Mouse (Mus musculus): ENCODE measurements at regions not wholly inside any gene's neighbourhood (a gene's known extent, or its start where the extent isn't known, plus 50 kb on each side); places are given as distances from the start of the nearest gene placed in this dataset.

DNA sequence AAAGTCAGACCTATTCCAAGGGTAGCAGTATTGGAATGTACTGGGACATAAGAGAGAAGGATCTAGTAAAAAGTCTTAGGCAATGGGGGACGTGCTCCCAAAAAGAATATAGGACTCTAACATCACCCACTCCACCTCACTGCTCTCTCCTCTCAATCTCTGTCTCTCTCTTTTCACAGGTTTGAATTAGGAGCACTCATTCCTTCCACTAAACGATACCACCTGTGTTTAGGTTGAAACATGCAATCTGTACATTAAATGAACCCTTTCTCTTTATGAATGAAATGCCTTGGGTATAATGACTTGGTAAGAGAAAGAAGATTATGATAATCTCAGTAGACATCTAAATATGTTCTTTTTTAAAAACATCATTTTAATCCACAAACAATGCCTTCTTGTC is 129.4 kb downstream of the Zpld1 start:
- no peak for ATAC-seq (ENCODE audit: insufficient number of reproducible peaks, insufficient read depth, low FRiP score, low TSS enrichment, low read depth)

GRCm38 (mm10) chr16:55166181-55166848 is 131.5 kb downstream of the Zpld1 start:
- H3K27ac ChIP-seq = no peak overlapping the region
- no peaks in the 10 kb centered on the region for H3K9me3 ChIP-seq
- H3K4me2 ChIP-seq = no peak overlapping the region
- no peaks in the 10 kb centered on the region for H3K27me3 ChIP-seq
- no peaks in the 10 kb centered on the region for H3K36me3 ChIP-seq
- H3K4me1 ChIP-seq = peaks cover 9% of the 10 kb centered on the region; the same call in 1 of the 2 replicates
- ATAC-seq (ENCODE audit: insufficient number of reproducible peaks, insufficient read depth, low FRiP score, low TSS enrichment, low read depth) = no peak
- H3K9ac ChIP-seq = no peak overlapping the region
- no peak overlapping the region for H3K4me3 ChIP-seq
- 42% methylated on average over 8 of the region's 8 CpGs for whole genome bisulfite sequencing

More for the DNA sequence above, 129.4 kb downstream of the Zpld1 start:
- Histone ChIP-seq H3K9me3 (no peaks in the 10 kb centered on the region), H3K4me3 (no peak overlapping the region), H3K4me2 (no peak overlapping the region), H3K27ac (no peak overlapping the region), H3K9ac (no peak overlapping the region), H3K36me3 (no peaks in the 10 kb centered on the region), H3K4me1 (peaks cover 9% of the 10 kb centered on the region; the same call in 1 of the 2 replicates), H3K27me3 (no peaks in the 10 kb centered on the region)
- WGBS = 27% methylated on average over 2 of the region's 2 CpGs

DNA sequence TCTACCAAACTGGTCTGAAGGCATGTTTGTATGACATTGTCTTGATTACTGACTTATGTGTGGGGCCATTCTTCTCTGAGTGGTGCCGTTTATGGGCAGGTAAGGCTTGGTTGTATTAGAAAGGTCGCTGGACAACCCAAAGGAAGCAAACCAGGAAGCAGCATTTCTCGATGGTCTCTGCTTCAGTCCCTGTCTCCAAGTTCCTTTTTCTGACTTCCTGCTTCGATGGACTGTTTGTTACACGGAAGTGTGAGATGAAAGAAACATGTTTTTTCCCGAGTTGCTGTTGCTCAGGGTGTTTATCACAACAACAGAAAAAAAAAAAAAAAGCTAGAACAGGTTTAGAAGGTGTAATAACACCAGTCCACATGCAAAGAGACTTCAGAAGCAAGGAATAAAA is 134.9 kb downstream of the Zpld1 start:
- H3K4me2 ChIP-seq = no peak overlapping the region
- ATAC-seq (ENCODE audit: insufficient number of reproducible peaks, insufficient read depth, low FRiP score, low TSS enrichment, low read depth) = no peak
- no peak overlapping the region for H3K4me3 ChIP-seq
- no peak overlapping the region for H3K9ac ChIP-seq
- no peaks in the 10 kb centered on the region for H3K27me3 ChIP-seq
- H3K36me3 ChIP-seq = no peaks in the 10 kb centered on the region
- WGBS = 76% methylated on average over 6 of the region's 6 CpGs
- H3K4me1 ChIP-seq = 0 out of 2 replicates have a peak, but pooled peaks cover 5% of the 10 kb centered on the region
- H3K27ac ChIP-seq = no peak overlapping the region
- H3K9me3 ChIP-seq = no peaks in the 10 kb centered on the region

DNA sequence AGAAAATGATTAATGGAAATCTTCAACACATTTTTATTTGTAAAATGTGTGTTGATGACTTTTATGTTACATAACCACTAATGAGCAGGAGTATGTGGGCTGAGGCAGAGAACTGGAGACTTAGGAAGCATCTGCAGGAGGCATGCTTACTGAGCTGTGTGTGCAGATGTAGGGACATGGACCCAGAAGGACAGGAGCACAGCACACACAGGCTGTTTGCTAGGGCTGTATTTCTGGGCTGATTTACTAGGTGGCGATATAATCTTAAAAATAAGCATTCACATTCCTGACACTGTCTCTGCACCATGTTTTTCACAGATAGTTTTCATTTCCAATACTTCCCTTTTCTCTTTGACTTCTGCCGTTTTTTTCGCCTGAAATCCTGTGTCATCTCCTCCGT is 146.1 kb downstream of the Zpld1 start:
- Histone ChIP-seq H3K36me3 (no peaks in the 10 kb centered on the region), H3K9ac (no peak overlapping the region), H3K27me3 (no peaks in the 10 kb centered on the region), H3K4me3 (no peak overlapping the region), H3K4me1 (no peaks in the 10 kb centered on the region), H3K9me3 (no peaks in the 10 kb centered on the region), H3K4me2 (no peak overlapping the region), H3K27ac (no peak overlapping the region)
- no peak for ATAC-seq (ENCODE audit: insufficient number of reproducible peaks, insufficient read depth, low FRiP score, low TSS enrichment, low read depth)
- WGBS = 28% methylated on average over 4 of the region's 4 CpGs

DNA sequence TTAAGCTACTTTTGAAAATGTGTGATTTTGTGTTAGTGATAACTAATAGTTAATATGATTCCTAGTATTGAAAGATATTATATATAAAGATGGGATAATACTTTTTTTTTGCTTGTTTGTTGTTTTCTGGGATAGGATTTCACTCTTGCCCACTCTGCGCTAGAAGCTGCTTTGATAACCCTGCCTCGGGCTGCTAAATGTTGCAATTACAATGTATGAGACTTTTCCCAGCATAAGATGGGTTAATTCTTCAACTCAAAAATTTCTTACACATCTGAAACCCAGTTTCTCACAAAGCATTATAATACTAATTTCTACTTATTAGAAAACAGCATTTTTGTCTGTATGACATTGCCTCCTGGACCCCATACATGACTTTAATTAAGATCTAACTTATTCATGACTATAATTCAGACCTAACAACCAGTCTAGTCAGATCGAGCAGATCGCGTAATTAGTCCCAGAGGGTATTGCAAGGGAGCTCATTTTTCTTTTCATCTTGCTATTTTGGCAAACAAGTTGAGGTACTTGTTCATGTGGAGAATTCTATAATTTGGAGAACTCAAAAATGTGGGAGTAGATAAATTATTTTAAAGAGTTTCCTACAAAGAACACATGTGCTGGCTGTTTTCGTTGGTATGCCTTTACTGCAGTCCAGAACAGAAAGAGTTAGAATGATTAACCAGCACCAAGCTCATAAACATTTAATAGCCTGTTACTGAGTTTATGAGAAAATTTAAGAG is 155.2 kb downstream of the Zpld1 start:
- no peaks in the 10 kb centered on the region for H3K36me3 ChIP-seq
- H3K4me3 ChIP-seq = no peak overlapping the region
- no peak overlapping the region for H3K4me2 ChIP-seq
- no peaks in the 10 kb centered on the region for H3K27me3 ChIP-seq
- no peak overlapping the region for H3K27ac ChIP-seq
- no peaks in the 10 kb centered on the region for H3K4me1 ChIP-seq
- no peak for ATAC-seq (ENCODE audit: insufficient number of reproducible peaks, insufficient read depth, low FRiP score, low TSS enrichment, low read depth)
- 44% methylated on average over 6 of the region's 6 CpGs for WGBS
- H3K9me3 ChIP-seq = no peaks in the 10 kb centered on the region
- no peak overlapping the region for H3K9ac ChIP-seq

DNA sequence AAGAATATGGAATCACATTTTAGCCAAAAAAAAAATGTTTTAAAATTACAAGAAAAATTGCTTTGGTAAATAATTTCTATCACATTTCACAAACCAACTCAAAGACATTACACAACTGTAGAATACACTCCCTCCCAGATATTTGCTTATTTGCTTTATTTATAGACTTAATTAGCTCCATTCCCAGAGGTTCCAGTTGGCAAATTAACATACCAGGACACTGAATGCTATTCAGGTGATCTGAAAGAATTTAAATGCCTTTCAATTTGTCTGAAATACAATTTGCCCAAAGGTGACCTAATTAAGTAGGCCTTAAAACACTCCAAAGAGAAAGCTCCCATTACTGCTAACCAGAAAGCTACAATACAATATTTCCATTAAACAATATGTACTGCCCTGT is 162.8 kb downstream of the Zpld1 start:
- no peak for ATAC-seq (ENCODE audit: insufficient number of reproducible peaks, insufficient read depth, low FRiP score, low TSS enrichment, low read depth)
- Histone ChIP-seq H3K27me3 (no peaks in the 10 kb centered on the region), H3K4me1 (no peaks in the 10 kb centered on the region), H3K9me3 (no peaks in the 10 kb centered on the region), H3K4me2 (no peak overlapping the region), H3K9ac (no peak overlapping the region), H3K27ac (no peak overlapping the region), H3K4me3 (no peak overlapping the region), H3K36me3 (no peaks in the 10 kb centered on the region)

GRCm38 (mm10) chr16:55097651-55098050 is 200.1 kb downstream of the Zpld1 start:
- 83% methylated on average over 1 of the region's 1 CpGs for WGBS
- no peak for ATAC-seq (ENCODE audit: insufficient number of reproducible peaks, insufficient read depth, low FRiP score, low TSS enrichment, low read depth)
- Histone ChIP-seq H3K9ac (no peak overlapping the region), H3K4me2 (no peak overlapping the region), H3K27me3 (no peaks in the 10 kb centered on the region), H3K27ac (no peak overlapping the region), H3K4me3 (no peak overlapping the region), H3K4me1 (no peaks in the 10 kb centered on the region), H3K36me3 (no peaks in the 10 kb centered on the region), H3K9me3 (no peaks in the 10 kb centered on the region)

GRCm38 (mm10) chr16:55087461-55087860 is 210.3 kb downstream of the Zpld1 start:
- Histone ChIP-seq H3K4me1 (no peaks in the 10 kb centered on the region), H3K27me3 (no peaks in the 10 kb centered on the region), H3K27ac (no peak overlapping the region), H3K4me3 (no peak overlapping the region), H3K9ac (no peak overlapping the region), H3K4me2 (no peak overlapping the region), H3K36me3 (no peaks in the 10 kb centered on the region), H3K9me3 (no peaks in the 10 kb centered on the region)
- ATAC-seq (ENCODE audit: insufficient number of reproducible peaks, insufficient read depth, low FRiP score, low TSS enrichment, low read depth) = no peak
- 93% methylated on average over 1 of the region's 1 CpGs for WGBS

- no peak for ATAC-seq (ENCODE audit: insufficient number of reproducible peaks, insufficient read depth, low FRiP score, low TSS enrichment, low read depth)
- Histone ChIP-seq H3K27me3 (no peaks in the 10 kb centered on the region), H3K9ac (no peak overlapping the region), H3K9me3 (no peaks in the 10 kb centered on the region), H3K4me2 (no peak overlapping the region), H3K4me3 (no peak overlapping the region), H3K4me1 (no peaks in the 10 kb centered on the region), H3K36me3 (no peaks in the 10 kb centered on the region), H3K27ac (no peak overlapping the region)
- WGBS = 70% methylated on average over 1 of the region's 1 CpGs
These were observed 221.6 kb downstream of the Zpld1 start for GRCm38 (mm10) chr16:55076172-55076571.

- Histone ChIP-seq H3K9ac (no peak overlapping the region), H3K27me3 (no peaks in the 10 kb centered on the region), H3K4me1 (no peaks in the 10 kb centered on the region), H3K36me3 (no peaks in the 10 kb centered on the region), H3K4me2 (no peak overlapping the region), H3K4me3 (no peak overlapping the region), H3K27ac (no peak overlapping the region), H3K9me3 (no peaks in the 10 kb centered on the region)
- ATAC-seq (ENCODE audit: insufficient number of reproducible peaks, insufficient read depth, low FRiP score, low TSS enrichment, low read depth) = no peak
- 89% methylated on average over 6 of the region's 6 CpGs for WGBS
These were observed 258.0 kb downstream of the Zpld1 start for GRCm38 (mm10) chr16:55039777-55040176.

DNA sequence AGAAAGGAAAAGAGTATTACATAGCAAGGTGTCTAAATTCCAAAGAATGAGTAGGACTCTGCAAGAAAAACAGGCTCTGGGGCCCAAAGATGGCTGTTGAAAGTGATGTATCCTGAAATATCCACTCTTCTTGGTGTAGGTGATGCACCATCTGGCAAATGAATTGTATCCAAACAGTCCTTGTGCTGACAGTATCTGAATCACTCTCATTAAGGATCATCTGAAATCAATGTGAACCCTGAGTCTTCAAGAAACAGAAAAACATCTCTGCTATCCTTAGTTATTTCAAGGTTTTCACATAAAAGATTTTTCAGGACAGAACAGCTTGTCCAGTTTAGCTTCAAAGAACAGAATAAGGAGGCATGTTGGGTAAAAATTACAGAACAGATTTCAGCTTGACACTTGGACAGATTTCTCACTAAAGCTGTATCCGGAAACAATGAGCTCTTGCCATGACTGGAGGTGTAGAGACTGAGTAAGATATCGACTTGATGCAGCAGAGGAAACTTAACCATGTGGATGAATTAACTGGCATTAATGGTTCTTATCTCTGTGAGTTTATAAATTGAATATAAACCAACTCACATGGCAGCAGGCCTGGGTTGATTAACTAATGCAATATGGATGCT is 296.0 kb downstream of the Zpld1 start:
- ATAC-seq (ENCODE audit: insufficient number of reproducible peaks, insufficient read depth, low FRiP score, low TSS enrichment, low read depth) = no peak

More for the DNA sequence above, 296.0 kb downstream of the Zpld1 start:
- Histone ChIP-seq H3K4me1 (no peaks in the 10 kb centered on the region), H3K4me2 (no peak overlapping the region), H3K9ac (no peak overlapping the region), H3K27ac (no peak overlapping the region), H3K4me3 (no peak overlapping the region), H3K36me3 (no peaks in the 10 kb centered on the region), H3K27me3 (no peaks in the 10 kb centered on the region), H3K9me3 (no peaks in the 10 kb centered on the region)
- WGBS = 82% methylated on average over 2 of the region's 2 CpGs

Data from embryonic facial prominence, embryonic 13.5 days (tissue).